Mouse (Mus musculus) forebrain, embryonic 15.5 days (tissue): ENCODE measurements around the gene Hmgcs1. TPM values are rescaled to one million over a fixed set of nuclear protein-coding genes. Genes with fewer than 3 reads are reported as not detected.

ENCODE experiments used
- ATAC-seq: fragments of 200-750 bp; cut with Nextera tagmentation; replicated peaks from 2 replicates; pipeline ENCODE4 v1.8.0; 2017; ENCODE audit warnings: mild to moderate bottlenecking, moderate TSS enrichment, moderate library complexity
- H3K27ac ChIP-seq: fragments of 300-500 bp; sonication (generic); replicated peaks from 2 replicates; pipeline ENCODE4 v1.5.1; 2015; ENCODE audit warnings: mild to moderate bottlenecking, inconsistent platforms
- H3K27me3 ChIP-seq: fragments of 300-500 bp; sonication (generic); 2 replicates; pipeline ENCODE4 v1.6.1; 2015; ENCODE audit warnings: inconsistent platforms
- H3K36me3 ChIP-seq: fragments of 300-500 bp; sonication (generic); 2 replicates; pipeline ENCODE4 v1.6.1; 2015; ENCODE audit warnings: mild to moderate bottlenecking, inconsistent platforms
- H3K4me1 ChIP-seq: fragments of 300-500 bp; sonication (generic); 2 replicates; pipeline ENCODE4 v1.6.1; 2015; ENCODE audit warnings: inconsistent platforms
- H3K4me2 ChIP-seq: fragments of 300-500 bp; sonication (generic); replicated peaks from 2 replicates; pipeline ENCODE4 v1.6.1; 2015; ENCODE audit warnings: mild to moderate bottlenecking, inconsistent platforms
- H3K4me3 ChIP-seq: fragments of 300-500 bp; sonication (generic); 2 replicates; pipeline ENCODE4 v1.5.1; 2015; ENCODE audit warnings: mild to moderate bottlenecking, inconsistent platforms
- H3K9ac ChIP-seq: fragments of 300-500 bp; sonication (generic); replicated peaks from 2 replicates; pipeline ENCODE4 v1.6.1; 2015; ENCODE audit warnings: mild to moderate bottlenecking, inconsistent platforms
- H3K9me3 ChIP-seq: fragments of 300-500 bp; sonication (generic); 2 replicates; pipeline ENCODE4 v1.6.1; 2016; ENCODE audit warnings: inconsistent platforms
- WGBS: fragments of 180-500 bp; shearing (Covaris S2); methylation state at CpG from one replicate; pipeline ENCODE4 v1.1.7; 2015; ENCODE audit warnings: mixed read lengths; 5-methylcytosine and 5-hydroxymethylcytosine counted together
- polyA plus RNA-seq: library from polyadenylated mRNA; unstranded; fragments of >200 nt; fragmentation: Nextera tagmentation; extraction: Ambion mirVana; gene quantifications from 2 replicates; pipeline ENCODE4 v1.2.1, GENCODE M21; 2015

Hmgcs1 gene
- polyA plus RNA-seq, 1 experiment from 2014 or later: 395 TPM

DNA sequence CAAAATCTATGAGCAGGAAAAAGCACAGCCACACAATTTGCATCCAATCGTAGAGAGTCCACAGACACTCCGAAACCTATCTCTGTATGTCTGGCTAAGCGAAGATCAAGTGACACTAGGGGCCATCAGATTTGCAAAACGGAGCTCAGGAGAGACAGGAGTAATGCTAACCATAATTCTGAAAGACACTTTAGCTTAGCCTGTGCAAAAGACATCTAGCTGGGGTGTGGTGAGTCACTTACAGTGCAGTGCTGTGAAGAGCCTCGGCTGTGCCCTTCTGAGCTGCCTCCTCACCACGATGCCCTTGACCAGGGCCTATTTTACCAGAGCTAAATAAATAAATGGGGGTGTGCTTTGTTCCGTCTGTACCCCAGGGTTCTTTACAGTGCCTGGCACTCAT is 39.2 kb downstream of the Hmgcs1 start:
- no peak overlapping the region for H3K4me2 ChIP-seq
- no peaks in the 10 kb centered on the region for H3K9me3 ChIP-seq
- H3K27me3 ChIP-seq: no peaks in the 10 kb centered on the region
- ATAC-seq: no peak
- WGBS: 93% methylated on average over 7 of the region's 7 CpGs
- H3K36me3 ChIP-seq: no peaks in the 10 kb centered on the region
- no peak overlapping the region for H3K27ac ChIP-seq
- H3K4me1 ChIP-seq: no peaks in the 10 kb centered on the region; the same call in 1 of the 2 replicates
- H3K9ac ChIP-seq: no peak overlapping the region
- H3K4me3 ChIP-seq: no peak overlapping the region

- H3K36me3 ChIP-seq: no peaks in the 10 kb centered on the region
- no peaks in the 10 kb centered on the region for H3K27me3 ChIP-seq
- H3K9ac ChIP-seq: no peak overlapping the region
- no peak overlapping the region for H3K27ac ChIP-seq
- no peak overlapping the region for H3K4me3 ChIP-seq
- H3K4me1 ChIP-seq: no peaks in the 10 kb centered on the region; the same call in 1 of the 2 replicates
- 0 out of 2 replicates have a peak, but pooled peaks have one; percentile 37 for ATAC-seq
- WGBS: 27% methylated on average over 6 of the region's 6 CpGs
- H3K4me2 ChIP-seq: no peak overlapping the region
- H3K9me3 ChIP-seq: no peaks in the 10 kb centered on the region
These were observed 41.3 kb downstream of the Hmgcs1 start for GRCm38 (mm10) chr13:119731448-119731847.

DNA sequence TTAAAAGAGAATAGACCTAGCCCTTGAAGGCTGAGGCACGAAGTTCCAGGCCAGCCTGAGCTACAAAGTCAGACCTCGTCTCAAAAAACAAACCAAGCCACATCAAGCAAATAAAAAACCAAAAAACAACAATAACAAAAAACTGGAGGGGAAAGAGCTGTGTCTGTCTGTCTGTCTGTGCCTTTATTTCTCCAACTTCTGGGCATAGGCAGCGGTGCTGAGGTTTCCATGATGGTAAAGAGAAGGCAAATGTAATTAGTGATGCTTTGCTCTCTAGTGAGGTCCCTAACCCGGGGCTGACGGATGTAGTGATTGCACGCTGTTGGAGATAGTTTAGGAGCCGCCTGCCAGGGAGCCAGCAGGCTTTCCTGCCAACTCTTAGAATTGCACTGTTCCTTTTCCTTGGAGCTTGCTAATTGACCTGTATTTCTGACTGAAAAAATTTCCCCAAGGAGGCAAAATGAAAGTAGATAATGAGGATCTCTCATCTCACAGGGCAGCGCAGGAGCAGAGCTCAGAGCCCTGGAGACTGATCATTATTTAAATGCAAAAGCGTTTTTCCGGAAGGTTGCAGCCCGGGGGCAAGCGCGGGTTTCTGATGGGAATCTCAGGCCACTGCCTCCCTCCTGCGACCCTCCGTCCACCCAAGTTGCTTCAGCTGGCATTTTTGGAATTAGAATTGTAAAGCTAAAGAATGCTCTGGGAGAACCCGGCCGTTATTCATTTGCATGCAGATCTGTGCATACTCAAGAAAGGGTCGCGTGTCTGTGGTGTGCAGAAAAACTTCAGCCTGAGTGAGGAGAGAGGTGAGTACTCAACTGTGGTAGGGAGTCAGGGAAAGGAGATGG is 51.4 kb downstream of the Hmgcs1 start:
- Histone ChIP-seq H3K4me1 (peaks cover 12% of the 10 kb centered on the region), H3K36me3 (no peaks in the 10 kb centered on the region), H3K4me2 (peak overlapping the region; percentile 49), H3K4me3 (peak overlapping the region; percentile 26), H3K9me3 (no peaks in the 10 kb centered on the region), H3K9ac (peak overlapping the region; percentile 31; the same call in 1 of the 2 replicates), H3K27me3 (no peaks in the 10 kb centered on the region), H3K27ac (peak overlapping the region; percentile 68; the same call in 1 of the 2 replicates)
- peak; percentile 75 for ATAC-seq
- 1% methylated on average over 19 of the region's 19 CpGs for WGBS

- H3K27me3 ChIP-seq: no peaks in the 10 kb centered on the region
- H3K4me1 ChIP-seq: peaks cover 12% of the 10 kb centered on the region
- no peaks in the 10 kb centered on the region for H3K9me3 ChIP-seq
- H3K4me2 ChIP-seq: no peak overlapping the region
- no peaks in the 10 kb centered on the region for H3K36me3 ChIP-seq
- 84% methylated on average over 6 of the region's 6 CpGs for WGBS
- H3K9ac ChIP-seq: no peak overlapping the region
- H3K4me3 ChIP-seq: no peak overlapping the region
- no peak overlapping the region for H3K27ac ChIP-seq
- no peak for ATAC-seq
These were observed 52.7 kb downstream of the Hmgcs1 start for GRCm38 (mm10) chr13:119742711-119743415.

- 64% methylated on average over 3 of the region's 3 CpGs for WGBS
- Histone ChIP-seq H3K4me1 (peaks cover 12% of the 10 kb centered on the region), H3K9me3 (no peaks in the 10 kb centered on the region), H3K36me3 (no peaks in the 10 kb centered on the region), H3K27ac (no peak overlapping the region), H3K9ac (no peak overlapping the region), H3K4me2 (no peak overlapping the region), H3K27me3 (no peaks in the 10 kb centered on the region), H3K4me3 (no peak overlapping the region)
- ATAC-seq: no peak
These were observed 53.3 kb downstream of the Hmgcs1 start for GRCm38 (mm10) chr13:119743470-119743869.

DNA sequence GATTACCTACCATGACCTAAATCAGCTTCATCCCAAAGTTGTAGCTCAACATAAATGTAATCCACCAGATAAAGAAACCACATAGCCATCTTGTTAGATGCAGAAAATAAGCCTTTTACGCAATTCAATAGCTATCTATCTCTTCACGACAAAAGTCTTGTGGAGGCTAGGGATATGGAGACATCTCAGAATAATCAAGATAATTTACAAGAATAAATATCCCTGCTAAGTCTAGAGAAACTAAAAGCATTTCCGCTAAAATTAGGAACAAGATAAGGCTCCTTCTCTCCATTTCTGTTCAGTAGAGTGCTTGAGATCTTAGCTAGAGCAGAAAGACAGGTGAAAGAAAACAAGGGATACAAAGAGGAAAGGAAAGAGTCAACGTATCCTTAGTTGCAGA is 56.8 kb downstream of the Hmgcs1 start:
- no peak overlapping the region for H3K4me2 ChIP-seq
- H3K4me1 ChIP-seq: peaks cover 2% of the 10 kb centered on the region
- no peak overlapping the region for H3K4me3 ChIP-seq
- no peak for ATAC-seq
- H3K27me3 ChIP-seq: no peaks in the 10 kb centered on the region
- no peak overlapping the region for H3K9ac ChIP-seq
- no peaks in the 10 kb centered on the region for H3K36me3 ChIP-seq
- WGBS: 89% methylated on average over 4 of the region's 4 CpGs
- H3K27ac ChIP-seq: no peak overlapping the region
- H3K9me3 ChIP-seq: no peaks in the 10 kb centered on the region

- peaks cover 30% of the 10 kb centered on the region for H3K4me1 ChIP-seq
- H3K27me3 ChIP-seq: no peaks in the 10 kb centered on the region
- no peak overlapping the region for H3K9ac ChIP-seq
- WGBS: 10% methylated on average over 9 of the region's 9 CpGs
- H3K4me2 ChIP-seq: peak overlapping the region; percentile 86; the same call in 1 of the 2 replicates
- no peaks in the 10 kb centered on the region for H3K9me3 ChIP-seq
- ATAC-seq: peak; percentile 57
- peak overlapping the region; percentile 64 for H3K4me3 ChIP-seq
- H3K27ac ChIP-seq: peak overlapping the region; percentile 85
- no peaks in the 10 kb centered on the region for H3K36me3 ChIP-seq
These were observed 63.9 kb downstream of the Hmgcs1 start for GRCm38 (mm10) chr13:119753859-119754634.

GRCm38 (mm10) chr13:119754635-119755020 is 64.4 kb downstream of the Hmgcs1 start:
- 8% methylated on average over 3 of the region's 3 CpGs for WGBS
- peak overlapping the region; percentile 86 for H3K4me2 ChIP-seq
- H3K4me3 ChIP-seq: peak overlapping the region; percentile 64
- peaks cover 30% of the 10 kb centered on the region for H3K4me1 ChIP-seq
- H3K9me3 ChIP-seq: no peaks in the 10 kb centered on the region
- ATAC-seq: 0 out of 2 replicates have a peak, but pooled peaks have one; percentile 14
- H3K9ac ChIP-seq: 0 out of 2 replicates have a peak overlapping the region, but pooled peaks have one; percentile 76
- no peaks in the 10 kb centered on the region for H3K27me3 ChIP-seq
- H3K27ac ChIP-seq: peak overlapping the region; percentile 85
- 0 out of 2 replicates have a peak, but pooled peaks cover 4% of the 10 kb centered on the region for H3K36me3 ChIP-seq

DNA sequence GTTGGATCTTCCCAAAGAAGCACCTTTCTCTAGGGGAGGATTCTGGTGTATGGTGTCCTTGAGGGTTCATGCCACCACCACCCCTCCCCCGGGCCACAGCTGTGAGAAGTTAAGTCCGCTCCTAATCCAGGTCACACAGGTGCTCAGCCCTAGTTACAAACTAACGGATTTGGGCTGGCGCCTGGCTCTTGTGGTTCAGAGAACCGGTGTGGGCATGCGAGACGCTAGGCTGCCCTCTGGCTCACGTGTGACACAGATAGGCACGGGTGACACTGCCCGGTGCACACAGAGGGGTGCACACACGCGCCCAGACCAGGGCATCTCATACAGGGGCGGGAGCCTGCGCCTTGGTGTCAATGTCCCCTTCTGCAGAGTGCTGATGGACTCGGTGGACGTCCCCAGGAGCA is 65.0 kb downstream of the Hmgcs1 start:
- Histone ChIP-seq H3K36me3 (0 out of 2 replicates have a peak, but pooled peaks cover 4% of the 10 kb centered on the region), H3K4me1 (peaks cover 30% of the 10 kb centered on the region), H3K27ac (peak overlapping the region; percentile 85), H3K9ac (peak overlapping the region; percentile 76), H3K9me3 (no peaks in the 10 kb centered on the region), H3K27me3 (no peaks in the 10 kb centered on the region), H3K4me2 (peak overlapping the region; percentile 86), H3K4me3 (peak overlapping the region; percentile 64)
- ATAC-seq: peak; percentile 59
- WGBS: 2% methylated on average over 16 of the region's 16 CpGs

GRCm38 (mm10) chr13:119755681-119756471 is 65.7 kb downstream of the Hmgcs1 start, which contains the start of gene Nim1k:
Gene Nim1k (minus strand): TSS chr13:119755882.
- H3K9ac ChIP-seq: peak within 1 kb of the TSS; percentile 76
- peak; percentile 94 for ATAC-seq
- H3K4me2 ChIP-seq: peak within 1 kb of the TSS; percentile 86
- H3K36me3 ChIP-seq: 0 out of 2 replicates have a peak, but pooled peaks cover 8% of the 10 kb centered on the region
- WGBS: 1% methylated on average over 43 of the region's 43 CpGs
- H3K27ac ChIP-seq: peak within 1 kb of the TSS; percentile 85
- no peaks in the 10 kb centered on the region for H3K9me3 ChIP-seq
- peaks cover 30% of the 10 kb centered on the region for H3K4me1 ChIP-seq
- peak within 1 kb of the TSS; percentile 64 for H3K4me3 ChIP-seq
- H3K27me3 ChIP-seq: no peaks in the 10 kb centered on the region

GRCm38 (mm10) chr13:119756831-119757230 is 66.7 kb downstream of the Hmgcs1 start:
- no peak overlapping the region; the same call in 1 of the 2 replicates for H3K27ac ChIP-seq
- H3K4me2 ChIP-seq: peak overlapping the region; percentile 86; the same call in 1 of the 2 replicates
- no peaks in the 10 kb centered on the region for H3K27me3 ChIP-seq

More at GRCm38 (mm10) chr13:119756831-119757230, 66.7 kb downstream of the Hmgcs1 start:
- H3K4me1 ChIP-seq: peaks cover 30% of the 10 kb centered on the region
- 40% methylated on average over 5 of the region's 5 CpGs for WGBS
- H3K9me3 ChIP-seq: no peaks in the 10 kb centered on the region
- 0 out of 2 replicates have a peak, but pooled peaks cover 13% of the 10 kb centered on the region for H3K36me3 ChIP-seq
- H3K4me3 ChIP-seq: peak overlapping the region; percentile 64; the same call in 1 of the 2 replicates
- no peak overlapping the region for H3K9ac ChIP-seq
- no peak for ATAC-seq
